Mouse (Mus musculus) spleen, adult 2 months (tissue): ENCODE results near the gene 1700024P04Rik.

Experiments
- CTCF ChIP-seq: fragments of 200-500 bp; IDR thresholded peaks from 2 replicates; pipeline ENCODE4 v1.5.1; 2011; ENCODE audit warnings: mild to moderate bottlenecking, inconsistent platforms; ENCODE audit not compliant: insufficient read depth, insufficient read length, insufficient replicate concordance; ENCODE audit errors: extremely low read depth
- POLR2A ChIP-seq: fragments of 200-500 bp; IDR thresholded peaks from 2 replicates; pipeline ENCODE4 v1.6.1; 2011; ENCODE audit warnings: low read depth, low read length, inconsistent platforms

DNA sequence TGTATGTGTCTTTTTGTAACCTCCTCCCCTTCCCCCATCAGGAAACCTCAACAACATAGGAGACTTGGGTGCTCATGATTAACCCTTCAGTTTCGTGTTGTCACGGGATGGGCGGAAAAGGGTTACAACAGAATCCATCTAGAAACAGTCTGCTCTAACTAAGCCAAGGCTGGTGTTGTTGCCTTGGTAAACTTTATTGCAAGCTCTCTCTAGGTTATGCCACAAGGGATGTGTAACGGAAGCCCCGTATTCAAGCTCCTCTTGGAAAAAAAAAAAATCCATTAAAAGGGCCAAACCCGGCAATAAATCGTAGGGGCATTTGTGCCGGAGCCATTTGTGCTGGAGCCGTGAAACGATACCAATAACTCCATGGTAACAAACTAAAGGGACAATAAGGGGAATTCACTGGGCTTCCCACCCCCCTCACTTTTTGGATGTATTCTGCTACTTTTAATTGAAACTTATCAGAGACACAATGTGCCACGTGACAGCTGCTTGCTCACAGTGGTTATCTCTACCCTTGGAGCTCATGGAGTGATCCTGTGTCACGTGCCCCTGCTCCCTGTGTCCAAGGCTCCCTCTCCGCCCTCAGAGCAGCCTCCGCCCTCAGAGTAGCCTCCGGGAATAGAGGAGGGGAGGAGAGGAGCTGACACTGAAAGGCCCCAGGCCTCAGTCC lies 34.3 kb upstream of the 1700024P04Rik start:
- TF ChIP-seq CTCF = no peak
- TF ChIP-seq POLR2A = no peak
